Mouse (Mus musculus) hindbrain, embryonic 14.5 days (tissue): ENCODE measurements at regions not wholly inside any gene's neighbourhood (a gene's known extent, or its start where the extent isn't known, plus 50 kb on each side); places are given as distances from the start of the nearest gene placed in this dataset.
"Not testable (repeated sequence)": the region's sequence is repeated elsewhere in the genome, so short reads cannot be mapped to it uniquely, and the experiment has no call there.

Experiments used
- ATAC-seq: fragments of 200-750 bp; cut with Nextera tagmentation; 2 replicates; pipeline ENCODE4 v1.8.0; 2017; ENCODE audit warnings: moderate number of reproducible peaks, mild to moderate bottlenecking, moderate TSS enrichment, moderate library complexity; ENCODE audit not compliant: low FRiP score
- DNase-seq: peaks from one replicate; pipeline ENCODE4 v3.0.0-alpha.2; 2015; ENCODE audit warnings: low spot score
- H3K27ac ChIP-seq: fragments of 300-500 bp; sonication (generic); 2 replicates; pipeline ENCODE4 v1.5.1; 2014; ENCODE audit warnings: mild to moderate bottlenecking, moderate library complexity
- H3K27me3 ChIP-seq: fragments of 300-500 bp; sonication (generic); 2 replicates; pipeline ENCODE4 v1.6.1; 2014; ENCODE audit warnings: mild to moderate bottlenecking, low read length, mixed read lengths; ENCODE audit not compliant: control insufficient read depth, insufficient read depth
- H3K36me3 ChIP-seq: fragments of 300-500 bp; sonication (generic); replicated peaks from 2 replicates; pipeline ENCODE4 v1.6.1; 2014; ENCODE audit not compliant: control insufficient read depth, insufficient read depth
- H3K4me1 ChIP-seq: fragments of 300-500 bp; sonication (generic); replicated peaks from 2 replicates; pipeline ENCODE4 v1.6.1; 2014; ENCODE audit warnings: antibody characterized with exemption, low read length, mixed read lengths; ENCODE audit not compliant: control insufficient read depth, insufficient read depth
- H3K4me2 ChIP-seq: fragments of 300-500 bp; sonication (generic); replicated peaks from 2 replicates; pipeline ENCODE4 v1.6.1; 2014; ENCODE audit warnings: mild to moderate bottlenecking, moderate library complexity
- H3K4me3 ChIP-seq: fragments of 300-500 bp; sonication (generic); replicated peaks from 2 replicates; pipeline ENCODE4 v1.5.1; 2014; ENCODE audit warnings: mild to moderate bottlenecking, low read length
- H3K9ac ChIP-seq: fragments of 300-500 bp; sonication (generic); 2 replicates; pipeline ENCODE4 v1.6.1; 2014
- H3K9me3 ChIP-seq: fragments of 300-500 bp; sonication (generic); 2 replicates; pipeline ENCODE4 v1.6.1; 2016; ENCODE audit warnings: low read length; ENCODE audit not compliant: control insufficient read depth
- WGBS: fragments of 180-500 bp; shearing (Covaris S2); extraction: QIAGEN DNeasy Blood & Tissue Kit; methylation state at CpG from one replicate; pipeline ENCODE4 v1.1.7; 2014; 5-methylcytosine and 5-hydroxymethylcytosine counted together

GRCm38 (mm10) chr17:13465822-13466221 lies 111.5 kb downstream of the Tcp10c start:
- 40% methylated on average over 4 of the region's 5 CpGs for WGBS
- H3K27me3 ChIP-seq, H3K27ac ChIP-seq, H3K4me3 ChIP-seq, DNase-seq, H3K4me1 ChIP-seq, H3K9me3 ChIP-seq, H3K9ac ChIP-seq, H3K36me3 ChIP-seq, H3K4me2 ChIP-seq, ATAC-seq: not testable (repeated sequence)

- not testable (repeated sequence) for H3K36me3 ChIP-seq, H3K9me3 ChIP-seq, H3K4me3 ChIP-seq, ATAC-seq, H3K9ac ChIP-seq, DNase-seq, H3K4me2 ChIP-seq, H3K27me3 ChIP-seq, H3K4me1 ChIP-seq, H3K27ac ChIP-seq
- 79% methylated on average over 8 of the region's 8 CpGs for WGBS
These were observed 115.6 kb downstream of the Tcp10c start for GRCm38 (mm10) chr17:13469867-13470380.

- no peak overlapping the region; the same call in 1 of the 2 replicates for H3K4me2 ChIP-seq
- no peaks in the 10 kb centered on the region for H3K36me3 ChIP-seq
- no peak overlapping the region for H3K9ac ChIP-seq
- H3K4me1 ChIP-seq = no peaks in the 10 kb centered on the region; the same call in 1 of the 2 replicates
- no peaks in the 10 kb centered on the region for H3K27me3 ChIP-seq
- no peak overlapping the region for H3K27ac ChIP-seq
- 16% methylated on average over 7 of the region's 7 CpGs for WGBS
- no peak overlapping the region for H3K4me3 ChIP-seq
- peak; percentile 78 for ATAC-seq
- DNase-seq = peak; percentile 94
- H3K9me3 ChIP-seq = no peaks in the 10 kb centered on the region
These were observed 118.2 kb downstream of the Tcp10c start for GRCm38 (mm10) chr17:13472460-13473062.

- ATAC-seq = no peak
- H3K27ac ChIP-seq = no peak overlapping the region
- 69% methylated on average over 14 of the region's 14 CpGs for WGBS
- no peaks in the 10 kb centered on the region for H3K36me3 ChIP-seq
- no peak overlapping the region for H3K4me3 ChIP-seq
- no peaks in the 10 kb centered on the region for H3K9me3 ChIP-seq
- H3K4me1 ChIP-seq = peaks cover 11% of the 10 kb centered on the region; the same call in 1 of the 2 replicates
- H3K4me2 ChIP-seq = no peak overlapping the region
- peak; percentile 22 for DNase-seq
- no peak overlapping the region for H3K9ac ChIP-seq
- H3K27me3 ChIP-seq = no peaks in the 10 kb centered on the region
These were observed 120.1 kb downstream of the Tcp10c start for GRCm38 (mm10) chr17:13474310-13475094.

- Histone ChIP-seq H3K4me3 (no peak overlapping the region), H3K9ac (no peak overlapping the region; the same call in 1 of the 2 replicates), H3K27ac (peak overlapping the region; percentile 61), H3K9me3 (no peaks in the 10 kb centered on the region), H3K36me3 (no peaks in the 10 kb centered on the region), H3K4me1 (peaks cover 14% of the 10 kb centered on the region; the same call in 1 of the 2 replicates), H3K27me3 (no peaks in the 10 kb centered on the region), H3K4me2 (no peak overlapping the region)
- peak; percentile 85 for ATAC-seq
- 9% methylated on average over 5 of the region's 5 CpGs for whole genome bisulfite sequencing
- DNase-seq = peak; percentile 32
These were observed 124.6 kb downstream of the Tcp10c start for GRCm38 (mm10) chr17:13478866-13479571.

GRCm38 (mm10) chr17:13479572-13480063 lies 125.2 kb downstream of the Tcp10c start:
- ATAC-seq = peak; percentile 21; the same call in 1 of the 2 replicates
- Histone ChIP-seq H3K9ac (no peak overlapping the region; the same call in 1 of the 2 replicates), H3K4me2 (no peak overlapping the region), H3K27ac (peak overlapping the region; percentile 61), H3K4me1 (peaks cover 14% of the 10 kb centered on the region; the same call in 1 of the 2 replicates), H3K27me3 (no peaks in the 10 kb centered on the region), H3K36me3 (no peaks in the 10 kb centered on the region), H3K9me3 (no peaks in the 10 kb centered on the region), H3K4me3 (no peak overlapping the region)
- 11% methylated on average over 12 of the region's 12 CpGs for WGBS
- peak; percentile 24 for DNase-seq

GRCm38 (mm10) chr17:13481445-13482085 lies 127.2 kb downstream of the Tcp10c start:
- peak; percentile 23 for DNase-seq
- no peaks in the 10 kb centered on the region for H3K36me3 ChIP-seq
- 72% methylated on average over 7 of the region's 7 CpGs for WGBS

GRCm38 (mm10) chr17:13482136-13482535 lies 127.8 kb downstream of the Tcp10c start:
- Histone ChIP-seq H3K9me3 (no peaks in the 10 kb centered on the region), H3K27me3 (no peaks in the 10 kb centered on the region), H3K4me2 (no peak overlapping the region), H3K9ac (no peak overlapping the region), H3K4me1 (peaks cover 14% of the 10 kb centered on the region; the same call in 1 of the 2 replicates), H3K4me3 (no peak overlapping the region), H3K27ac (no peak overlapping the region), H3K36me3 (no peaks in the 10 kb centered on the region)
- DNase-seq (no peak), ATAC-seq (no peak)
- WGBS = 93% methylated on average over 3 of the region's 3 CpGs

More at GRCm38 (mm10) chr17:13481445-13482085, 127.2 kb downstream of the Tcp10c start:
- Histone ChIP-seq H3K4me1 (peaks cover 14% of the 10 kb centered on the region; the same call in 1 of the 2 replicates), H3K4me2 (no peak overlapping the region), H3K9me3 (no peaks in the 10 kb centered on the region), H3K4me3 (no peak overlapping the region), H3K9ac (no peak overlapping the region), H3K27me3 (no peaks in the 10 kb centered on the region), H3K27ac (no peak overlapping the region)
- no peak for ATAC-seq
